Mouse (Mus musculus): ENCODE data around the gene Cfap299. TPM values are rescaled to one million over a fixed set of nuclear protein-coding genes. Genes with fewer than 3 reads are reported as not detected.

Cfap299 gene
- polyA plus RNA-seq, 1 experiment: not detected

GRCm38 (mm10) chr5:98580811-98581210 lies 251.7 kb downstream of the Cfap299 start:
- no peak overlapping the region for H3K4me3 ChIP-seq (ENCODE audit: insufficient read depth, low read depth, low read length)
- H3K27ac ChIP-seq (replicated peaks; ENCODE audit: low read depth, low read length): no peak overlapping the region
- no peaks in the 10 kb centered on the region for H3K4me1 ChIP-seq (ENCODE audit: control insufficient read depth, insufficient read depth, insufficient read length, low read length)

- Histone ChIP-seq H3K4me1 (ENCODE audit: control insufficient read depth, insufficient read depth, insufficient read length, low read length) (no peaks in the 10 kb centered on the region), H3K4me3 (ENCODE audit: insufficient read depth, low read depth, low read length) (no peak overlapping the region), H3K27ac (replicated peaks; ENCODE audit: low read depth, low read length) (no peak overlapping the region)
Measured at GRCm38 (mm10) chr5:98582051-98582450, 252.9 kb downstream of the Cfap299 start.

DNA sequence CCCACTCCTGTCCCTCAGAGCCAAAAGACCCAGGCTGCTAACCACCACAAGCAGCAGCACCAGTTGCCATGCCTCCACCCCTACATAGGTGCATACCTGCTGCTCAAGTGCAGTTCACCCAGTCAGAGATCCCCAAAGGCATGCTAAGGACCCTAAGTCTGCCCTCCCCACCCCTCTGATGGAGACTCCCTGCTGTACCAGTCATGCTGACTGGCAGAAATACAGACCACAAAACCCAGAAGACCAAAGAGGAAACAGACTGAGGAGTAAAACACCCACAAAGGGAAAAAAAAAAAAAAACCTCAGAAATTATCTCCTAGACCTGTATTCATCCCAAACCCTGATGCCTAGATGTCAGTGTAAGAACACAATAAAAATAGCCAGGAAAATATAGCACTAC lies 256.8 kb downstream of the Cfap299 start:
- Histone ChIP-seq H3K4me3 (ENCODE audit: insufficient read depth, low read depth, low read length) (no peak overlapping the region), H3K4me1 (ENCODE audit: control insufficient read depth, insufficient read depth, insufficient read length, low read length) (no peaks in the 10 kb centered on the region), H3K27ac (replicated peaks; ENCODE audit: low read depth, low read length) (no peak overlapping the region)

- Histone ChIP-seq H3K4me1 (ENCODE audit: control insufficient read depth, insufficient read depth, insufficient read length, low read length) (no peaks in the 10 kb centered on the region), H3K4me3 (ENCODE audit: insufficient read depth, low read depth, low read length) (no peak overlapping the region), H3K27ac (replicated peaks; ENCODE audit: low read depth, low read length) (no peak overlapping the region)
Measured at GRCm38 (mm10) chr5:98613511-98613910, 284.4 kb downstream of the Cfap299 start.

GRCm38 (mm10) chr5:98616902-98617301 lies 287.8 kb downstream of the Cfap299 start:
- Histone ChIP-seq H3K4me3 (ENCODE audit: insufficient read depth, low read depth, low read length) (no peak overlapping the region), H3K27ac (replicated peaks; ENCODE audit: low read depth, low read length) (no peak overlapping the region), H3K4me1 (ENCODE audit: control insufficient read depth, insufficient read depth, insufficient read length, low read length) (no peaks in the 10 kb centered on the region)

- H3K27ac ChIP-seq (replicated peaks; ENCODE audit: low read depth, low read length): no peak overlapping the region
- no peaks in the 10 kb centered on the region for H3K4me1 ChIP-seq (ENCODE audit: control insufficient read depth, insufficient read depth, insufficient read length, low read length)
- H3K4me3 ChIP-seq (ENCODE audit: insufficient read depth, low read depth, low read length): no peak overlapping the region
Measured at GRCm38 (mm10) chr5:98617416-98617815, 288.3 kb downstream of the Cfap299 start.

GRCm38 (mm10) chr5:98650345-98650744 lies 321.2 kb downstream of the Cfap299 start:
- H3K4me1 ChIP-seq (ENCODE audit: control insufficient read depth, insufficient read depth, insufficient read length, low read length): no peaks in the 10 kb centered on the region
- no peak overlapping the region for H3K4me3 ChIP-seq (ENCODE audit: insufficient read depth, low read depth, low read length)
- no peak overlapping the region for H3K27ac ChIP-seq (replicated peaks; ENCODE audit: low read depth, low read length)

GRCm38 (mm10) chr5:98651049-98651448 lies 321.9 kb downstream of the Cfap299 start:
- Histone ChIP-seq H3K4me3 (ENCODE audit: insufficient read depth, low read depth, low read length) (no peak overlapping the region), H3K27ac (replicated peaks; ENCODE audit: low read depth, low read length) (no peak overlapping the region), H3K4me1 (ENCODE audit: control insufficient read depth, insufficient read depth, insufficient read length, low read length) (no peaks in the 10 kb centered on the region)

DNA sequence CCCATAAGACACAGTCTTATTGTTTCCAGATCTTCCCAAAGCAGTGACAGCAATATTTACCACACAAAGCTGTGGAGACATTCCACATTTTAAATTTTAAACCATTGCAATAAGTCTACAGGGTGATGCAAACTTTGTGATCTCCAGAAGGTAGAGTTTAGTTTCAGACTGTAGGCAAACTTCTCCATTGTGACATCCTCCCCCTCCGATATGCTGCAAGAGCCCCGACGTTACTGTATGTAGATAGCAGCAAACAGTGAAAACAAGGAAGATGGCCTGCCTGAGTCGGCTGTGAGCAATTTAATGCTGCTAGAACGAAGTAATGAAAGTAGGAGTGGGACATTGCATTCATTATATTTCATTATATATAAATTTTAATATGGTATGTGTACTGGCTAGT lies 359.1 kb downstream of the Cfap299 start:
- Histone ChIP-seq H3K4me1 (ENCODE audit: control insufficient read depth, insufficient read depth, insufficient read length, low read length) (no peaks in the 10 kb centered on the region), H3K4me3 (ENCODE audit: insufficient read depth, low read depth, low read length) (no peak overlapping the region), H3K27ac (replicated peaks; ENCODE audit: low read depth, low read length) (no peak overlapping the region)

DNA sequence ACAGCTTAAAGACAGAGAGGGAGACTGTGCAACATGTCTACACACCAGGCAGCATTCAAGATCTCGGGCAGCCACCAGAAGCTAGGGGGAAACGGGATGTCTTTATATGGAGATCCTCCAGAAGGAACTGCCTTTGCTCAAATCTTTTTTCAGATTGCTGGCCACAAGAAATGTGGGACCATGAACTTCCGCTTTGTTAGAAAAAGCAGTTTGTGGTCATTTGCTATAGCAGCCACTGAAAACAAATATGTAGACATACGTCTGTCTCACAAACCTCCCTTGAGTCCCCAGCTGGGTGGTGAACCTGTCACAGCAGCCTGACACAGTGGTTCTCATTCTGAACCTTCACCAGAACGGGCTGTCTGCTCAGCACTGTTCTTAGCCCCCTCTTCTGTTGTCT lies 363.0 kb downstream of the Cfap299 start:
- H3K27ac ChIP-seq (replicated peaks; ENCODE audit: low read depth, low read length): no peak overlapping the region
- no peaks in the 10 kb centered on the region for H3K4me1 ChIP-seq (ENCODE audit: control insufficient read depth, insufficient read depth, insufficient read length, low read length)
- H3K4me3 ChIP-seq (ENCODE audit: insufficient read depth, low read depth, low read length): no peak overlapping the region

GRCm38 (mm10) chr5:98696336-98696735 lies 367.2 kb downstream of the Cfap299 start:
- Histone ChIP-seq H3K27ac (replicated peaks; ENCODE audit: low read depth, low read length) (no peak overlapping the region), H3K4me1 (ENCODE audit: control insufficient read depth, insufficient read depth, insufficient read length, low read length) (no peaks in the 10 kb centered on the region), H3K4me3 (ENCODE audit: insufficient read depth, low read depth, low read length) (no peak overlapping the region)

- no peak overlapping the region for H3K27ac ChIP-seq (replicated peaks; ENCODE audit: low read depth, low read length)
- no peaks in the 10 kb centered on the region for H3K4me1 ChIP-seq (ENCODE audit: control insufficient read depth, insufficient read depth, insufficient read length, low read length)
- no peak overlapping the region for H3K4me3 ChIP-seq (ENCODE audit: insufficient read depth, low read depth, low read length)
Measured at GRCm38 (mm10) chr5:98703963-98704362, 374.9 kb downstream of the Cfap299 start.

GRCm38 (mm10) chr5:98706597-98706996 lies 377.5 kb downstream of the Cfap299 start:
- Histone ChIP-seq H3K27ac (replicated peaks; ENCODE audit: low read depth, low read length) (no peak overlapping the region), H3K4me3 (ENCODE audit: insufficient read depth, low read depth, low read length) (no peak overlapping the region), H3K4me1 (ENCODE audit: control insufficient read depth, insufficient read depth, insufficient read length, low read length) (no peaks in the 10 kb centered on the region)

- Histone ChIP-seq H3K27ac (replicated peaks; ENCODE audit: low read depth, low read length) (no peak overlapping the region), H3K4me3 (ENCODE audit: insufficient read depth, low read depth, low read length) (no peak overlapping the region), H3K4me1 (ENCODE audit: control insufficient read depth, insufficient read depth, insufficient read length, low read length) (no peaks in the 10 kb centered on the region)
Measured at GRCm38 (mm10) chr5:98715392-98715791, 386.3 kb downstream of the Cfap299 start.

GRCm38 (mm10) chr5:98732157-98733009 lies 403.3 kb downstream of the Cfap299 start:
- H3K4me1 ChIP-seq (ENCODE audit: control insufficient read depth, insufficient read depth, insufficient read length, low read length): no peaks in the 10 kb centered on the region
- no peak overlapping the region for H3K27ac ChIP-seq (replicated peaks; ENCODE audit: low read depth, low read length)
- no peak overlapping the region for H3K4me3 ChIP-seq (ENCODE audit: insufficient read depth, low read depth, low read length)

GRCm38 (mm10) chr5:98733010-98733399 lies 403.9 kb downstream of the Cfap299 start:
- H3K4me1 ChIP-seq (ENCODE audit: control insufficient read depth, insufficient read depth, insufficient read length, low read length): no peaks in the 10 kb centered on the region
- no peak overlapping the region for H3K4me3 ChIP-seq (ENCODE audit: insufficient read depth, low read depth, low read length)
- H3K27ac ChIP-seq (replicated peaks; ENCODE audit: low read depth, low read length): no peak overlapping the region
